Mouse (Mus musculus): ENCODE results near the gene Rhox7a. TPM values are rescaled to one million over a fixed set of nuclear protein-coding genes. Genes with fewer than 3 reads are reported as not detected.

The Rhox7a gene
- not detected in 2 replicates for polyA plus RNA-seq (2015; fragmentation: Nextera tagmentation; extraction: Ambion mirVana)

DNA sequence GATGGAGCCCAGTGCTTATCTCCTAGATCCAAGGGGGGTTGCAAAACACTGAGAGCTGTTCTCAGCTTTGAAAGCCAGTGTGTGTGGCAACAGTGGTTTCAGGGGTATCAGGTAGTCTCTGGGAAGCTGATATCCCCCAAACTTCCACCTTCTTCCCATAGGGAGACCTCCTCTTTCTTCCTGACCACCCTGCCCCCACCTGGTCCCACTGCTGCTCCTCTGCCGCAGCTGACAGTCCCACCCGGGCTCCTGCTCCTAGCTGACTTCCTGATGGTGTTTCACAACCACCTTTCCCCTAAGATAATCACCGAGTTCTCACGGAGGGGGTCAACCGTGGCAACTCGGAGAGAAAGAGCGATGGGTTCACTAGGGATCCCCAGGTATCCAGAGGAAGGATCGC, at the start of gene Rhox7a:
Gene Rhox7a (plus strand): TSS at position 301 of the 400 bp plus-strand sequence.

DNA sequence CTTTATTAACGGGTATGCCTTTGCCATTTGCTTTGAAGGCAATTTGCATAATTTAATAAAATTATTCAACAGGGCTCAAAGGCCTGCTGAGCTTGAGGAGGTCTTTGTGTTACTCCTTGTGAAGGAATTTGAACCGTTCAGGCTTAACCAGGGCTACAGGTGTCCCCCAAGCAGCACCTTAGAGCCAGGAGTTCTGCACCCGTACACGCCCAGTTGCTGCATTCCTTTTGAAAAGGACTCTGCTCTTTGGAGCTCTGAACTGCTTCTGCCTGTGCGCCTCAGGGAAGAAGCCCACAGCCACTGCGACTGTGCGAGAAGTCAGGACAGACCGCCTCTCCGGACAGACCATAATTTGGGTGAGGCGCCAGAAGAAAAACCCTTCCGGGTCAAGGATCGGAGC, 4.9 kb upstream of the Rhox7a start, which contains the start of gene Rhox6:
Gene Rhox6 (plus strand): TSS at position 301 of the 400 bp plus-strand sequence.

DNA sequence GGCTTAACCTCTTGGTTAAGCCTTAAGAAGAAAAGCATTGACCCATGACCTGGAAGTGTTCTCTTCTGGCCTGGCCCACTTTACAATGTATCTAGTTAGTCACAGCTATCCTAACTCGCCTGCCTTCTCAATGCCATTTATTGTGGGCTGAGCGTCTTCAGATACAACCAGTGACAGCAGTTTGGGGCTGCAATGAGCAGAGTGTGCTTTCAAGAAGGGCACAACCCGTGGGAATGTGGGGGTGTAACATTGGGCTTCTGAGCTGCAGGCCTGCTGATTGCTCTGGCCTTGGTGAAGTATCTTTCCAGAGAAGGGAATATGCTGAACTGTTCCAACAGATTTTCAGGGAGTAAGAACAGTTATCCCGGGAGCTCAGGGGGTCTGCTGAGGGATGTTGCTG, 47.4 kb downstream of the Rhox7a start, which contains the start of gene Rhox8:
Gene Rhox8 (minus strand): TSS at position 101 of the 400 bp plus-strand sequence.

Other genes starting within 250 kb of the Rhox7a start
- gene Rhox4f, start 224.0 kb upstream of the Rhox7a start, polyA plus RNA-seq (2015; fragmentation: Nextera tagmentation; extraction: Ambion mirVana), result not detected in 2 replicates
- not detected in 2 replicates for gene Rhox3g, start 203.1 kb upstream of the Rhox7a start, polyA plus RNA-seq (2015; fragmentation: Nextera tagmentation; extraction: Ambion mirVana)
- gene Rhox2g, start 188.2 kb upstream of the Rhox7a start, polyA plus RNA-seq (2015; fragmentation: Nextera tagmentation; extraction: Ambion mirVana), result not detected in 2 replicates
- gene Rhox4g, start 180.4 kb upstream of the Rhox7a start, polyA plus RNA-seq (2015; fragmentation: Nextera tagmentation; extraction: Ambion mirVana), result not detected in 2 replicates
- gene Rhox3h, start 162.9 kb upstream of the Rhox7a start, polyA plus RNA-seq (2015; fragmentation: Nextera tagmentation; extraction: Ambion mirVana), result not detected in 2 replicates
- gene Rhox2h, start 158.4 kb upstream of the Rhox7a start, polyA plus RNA-seq (2015; fragmentation: Nextera tagmentation; extraction: Ambion mirVana), result not detected in 2 replicates
- gene Rhox5, start 26.8 kb upstream of the Rhox7a start, polyA plus RNA-seq (2015; fragmentation: Nextera tagmentation; extraction: Ambion mirVana), result 0.39 TPM in 1 of 2 replicates, not detected in the other
- gene Rhox6, start 4.8 kb upstream of the Rhox7a start, polyA plus RNA-seq (2015; fragmentation: Nextera tagmentation; extraction: Ambion mirVana), result 0.18 TPM in 1 of 2 replicates, not detected in the other
- 0.18 TPM in 1 of 2 replicates, not detected in the other for gene Rhox8, start 47.3 kb downstream of the Rhox7a start, polyA plus RNA-seq (2015; fragmentation: Nextera tagmentation; extraction: Ambion mirVana)
- gene Rhox7b, start 65.5 kb downstream of the Rhox7a start, polyA plus RNA-seq (2015; fragmentation: Nextera tagmentation; extraction: Ambion mirVana), result not detected in 2 replicates
- gene Rhox9, start 70.1 kb downstream of the Rhox7a start, polyA plus RNA-seq (2015; fragmentation: Nextera tagmentation; extraction: Ambion mirVana), result not detected in 2 replicates
- not detected in 2 replicates for gene Btg1-ps1, start 187.1 kb downstream of the Rhox7a start, polyA plus RNA-seq (2015; fragmentation: Nextera tagmentation; extraction: Ambion mirVana)
- 0.14 TPM in 1 of 2 replicates, not detected in the other for gene Btg1-ps2, start 211.4 kb downstream of the Rhox7a start, polyA plus RNA-seq (2015; fragmentation: Nextera tagmentation; extraction: Ambion mirVana)
- gene Rhox10, start 234.8 kb downstream of the Rhox7a start, polyA plus RNA-seq (2015; fragmentation: Nextera tagmentation; extraction: Ambion mirVana), result 0.25 TPM in 1 of 2 replicates, not detected in the other

All from adrenal gland, postnatal 0 days (tissue).